Mouse (Mus musculus): ENCODE data around the gene Smg6. TPM values are rescaled to one million over a fixed set of nuclear protein-coding genes. Genes with fewer than 3 reads are reported as not detected.

Smg6 gene
- polyA plus RNA-seq, 1 experiment = 40.8 TPM

DNA sequence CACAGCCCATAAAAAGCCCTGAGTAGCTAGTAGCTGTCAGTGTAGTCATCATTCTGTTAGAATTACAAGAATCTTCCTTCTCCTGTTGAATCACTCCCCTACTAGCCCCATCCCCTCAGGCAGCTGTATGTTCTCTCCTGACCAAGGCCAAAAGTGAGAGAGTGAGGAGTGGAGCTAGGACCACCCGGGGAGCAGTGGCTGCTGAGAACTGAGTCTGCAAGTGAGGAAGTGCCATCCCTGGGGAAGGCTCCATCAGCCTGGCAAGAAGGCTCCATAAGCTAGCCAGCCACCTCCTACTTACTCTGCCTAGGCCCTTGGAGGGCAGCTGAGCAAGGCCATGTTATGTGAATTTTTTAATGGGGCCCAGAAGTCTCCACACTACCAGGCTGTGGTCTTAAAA, 216.3 kb downstream of the Smg6 start:
- no peak overlapping the region for H3K4me3 ChIP-seq (replicated peaks; ENCODE audit: extremely low read depth, low read depth, low read length)
- H3K4me1 ChIP-seq (ENCODE audit: control insufficient read depth, insufficient read depth, low read length) = peaks cover 31% of the 10 kb centered on the region
- 58% methylated on average over 1 of the region's 1 CpGs for WGBS
- DNase-seq = no peak
- TF ChIP-seq CTCF (IDR thresholded peaks at IDR 0.05; ENCODE audit: insufficient read depth, low read length) (no peak), POLR2A (IDR thresholded peaks at IDR 0.05; ENCODE audit: borderline replicate concordance, extremely low read depth, low read depth, low read length) (no peak)

DNA sequence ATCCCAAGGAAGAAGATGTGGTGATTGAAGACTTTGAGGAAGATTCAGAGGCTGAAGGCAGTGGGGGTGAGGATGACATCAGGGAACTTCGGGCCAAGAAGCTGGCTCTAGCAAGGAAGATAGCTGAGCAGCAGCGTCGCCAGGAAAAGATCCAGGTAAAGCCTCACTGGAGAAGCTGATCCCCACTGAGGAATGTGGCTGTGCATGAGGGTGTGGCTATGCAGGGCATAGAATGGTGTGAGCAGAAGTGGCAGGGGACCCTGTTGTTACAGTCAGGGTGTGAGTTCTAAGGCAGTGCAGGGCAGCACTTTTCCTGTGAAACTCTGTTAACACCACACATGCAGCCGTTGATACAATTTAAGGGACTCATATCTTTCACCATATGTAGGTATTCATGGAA, 217.1 kb downstream of the Smg6 start:
- no peak for TF ChIP-seq CTCF (IDR thresholded peaks at IDR 0.05; ENCODE audit: insufficient read depth, low read length)
- TF ChIP-seq POLR2A (IDR thresholded peaks at IDR 0.05; ENCODE audit: borderline replicate concordance, extremely low read depth, low read depth, low read length) = no peak
- DNase-seq = no peak
- Histone ChIP-seq H3K4me1 (ENCODE audit: control insufficient read depth, insufficient read depth, low read length) (peaks cover 23% of the 10 kb centered on the region), H3K4me3 (replicated peaks; ENCODE audit: extremely low read depth, low read depth, low read length) (no peak overlapping the region)
- 78% methylated on average over 4 of the region's 4 CpGs for WGBS

GRCm38 (mm10) chr11:75145841-75146240, 220.2 kb downstream of the Smg6 start:
- H3K4me1 ChIP-seq (ENCODE audit: control insufficient read depth, insufficient read depth, low read length) = peaks cover 2% of the 10 kb centered on the region; the same call in 1 of the 2 replicates
- whole genome bisulfite sequencing = 86% methylated on average over 2 of the region's 2 CpGs
- H3K4me3 ChIP-seq (replicated peaks; ENCODE audit: extremely low read depth, low read depth, low read length) = no peak overlapping the region
- TF ChIP-seq POLR2A (IDR thresholded peaks at IDR 0.05; ENCODE audit: borderline replicate concordance, extremely low read depth, low read depth, low read length) = no peak
- no peak for DNase-seq

DNA sequence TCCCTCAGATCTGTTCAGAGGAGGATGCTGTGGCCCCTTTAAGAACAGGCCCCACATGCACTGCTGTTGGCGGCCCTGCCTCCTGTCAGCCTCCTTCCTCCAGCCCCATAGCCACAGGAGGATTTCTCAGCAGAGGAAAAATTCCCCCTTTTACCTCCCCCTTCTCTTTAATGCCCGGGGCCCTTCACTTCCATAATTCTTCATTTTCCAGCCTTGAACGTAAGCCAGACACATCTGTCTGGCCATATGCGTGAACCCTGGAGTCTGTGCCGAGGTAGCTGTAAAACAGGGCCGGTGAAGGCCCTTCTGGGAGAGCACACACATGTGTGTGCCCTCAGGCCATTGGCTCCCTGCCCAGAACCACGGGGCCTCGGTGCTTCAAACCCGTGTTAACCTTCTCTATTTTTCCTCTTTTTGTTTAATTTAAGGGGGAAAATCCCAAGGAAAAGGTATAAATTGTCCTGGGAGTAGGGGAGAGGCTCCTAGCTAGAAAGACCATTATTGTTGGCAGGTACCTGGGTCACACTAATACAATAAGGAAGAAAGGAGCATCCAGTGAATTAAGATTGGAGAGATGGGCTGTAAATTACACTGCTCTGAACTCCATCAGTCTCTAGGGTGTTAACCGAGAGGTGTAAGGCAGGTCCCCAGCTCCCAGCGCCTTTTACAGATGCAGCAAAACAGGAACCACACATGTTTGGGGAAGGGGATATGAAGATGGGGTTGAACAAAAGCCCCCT, 221.7 kb downstream of the Smg6 start:
- TF ChIP-seq CTCF (IDR thresholded peaks at IDR 0.05; ENCODE audit: insufficient read depth, low read length) = no peak
- TF ChIP-seq POLR2A (IDR thresholded peaks at IDR 0.05; ENCODE audit: borderline replicate concordance, extremely low read depth, low read depth, low read length) = no peak
- DNase-seq = no peak

DNA sequence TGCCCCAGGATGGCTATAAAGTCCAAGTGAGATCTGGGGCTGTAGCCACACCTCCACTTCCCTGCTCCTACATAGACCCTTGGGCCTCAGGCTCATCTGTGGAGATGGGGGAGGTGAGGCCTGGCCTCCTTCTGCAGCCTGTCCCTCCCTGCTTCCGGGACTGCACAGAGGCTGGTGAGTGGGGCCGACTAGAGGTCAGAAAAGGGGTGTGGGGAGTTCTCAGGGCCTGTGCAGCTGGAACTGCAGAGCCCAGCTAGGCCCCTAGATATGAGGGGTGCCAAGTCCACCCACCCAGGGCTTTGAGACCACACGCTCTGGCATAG, 222.2 kb downstream of the Smg6 start:
- Histone ChIP-seq H3K4me1 (ENCODE audit: control insufficient read depth, insufficient read depth, low read length) (peaks cover 7% of the 10 kb centered on the region), H3K4me3 (replicated peaks; ENCODE audit: extremely low read depth, low read depth, low read length) (no peak overlapping the region)
- WGBS = 24% methylated on average over 3 of the region's 3 CpGs
- no peak for TF ChIP-seq CTCF (IDR thresholded peaks at IDR 0.05; ENCODE audit: insufficient read depth, low read length)
- DNase-seq = peak; percentile 16

More for the DNA sequence above, 221.7 kb downstream of the Smg6 start:
- H3K4me1 ChIP-seq (ENCODE audit: control insufficient read depth, insufficient read depth, low read length) = peaks cover 2% of the 10 kb centered on the region; the same call in 1 of the 2 replicates
- no peak overlapping the region for H3K4me3 ChIP-seq (replicated peaks; ENCODE audit: extremely low read depth, low read depth, low read length)
- 34% methylated on average over 11 of the region's 11 CpGs for WGBS

GRCm38 (mm10) chr11:75148332-75149035, 222.9 kb downstream of the Smg6 start:
- no peak overlapping the region for H3K4me3 ChIP-seq (replicated peaks; ENCODE audit: extremely low read depth, low read depth, low read length)
- TF ChIP-seq POLR2A (IDR thresholded peaks at IDR 0.05; ENCODE audit: borderline replicate concordance, extremely low read depth, low read depth, low read length) (no peak), CTCF (IDR thresholded peaks at IDR 0.05; ENCODE audit: insufficient read depth, low read length) (no peak)
- no peak for DNase-seq
- peaks cover 12% of the 10 kb centered on the region for H3K4me1 ChIP-seq (ENCODE audit: control insufficient read depth, insufficient read depth, low read length)
- 70% methylated on average over 11 of the region's 11 CpGs for WGBS

DNA sequence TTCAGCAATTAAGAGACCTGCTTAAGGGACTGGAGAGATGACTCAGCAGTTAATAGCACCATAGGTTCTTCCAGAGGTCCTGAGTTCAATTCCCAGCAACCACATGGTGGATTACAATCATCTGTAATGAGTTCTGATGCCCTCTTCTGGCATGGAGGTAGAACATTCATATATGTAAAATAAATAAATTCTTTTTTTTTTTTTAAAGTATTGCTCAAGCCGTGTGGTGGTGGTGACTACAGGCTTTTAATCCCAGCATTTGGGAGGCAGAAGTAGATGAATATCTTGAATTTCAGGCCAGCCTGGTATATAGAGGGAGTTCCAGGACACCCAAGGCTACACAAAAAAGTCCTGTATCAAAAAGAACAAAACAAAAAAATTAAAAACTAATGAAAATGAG, 224.7 kb downstream of the Smg6 start:
- Histone ChIP-seq H3K4me1 (ENCODE audit: control insufficient read depth, insufficient read depth, low read length) (peaks cover 13% of the 10 kb centered on the region), H3K4me3 (replicated peaks; ENCODE audit: extremely low read depth, low read depth, low read length) (no peak overlapping the region)
- no peak for DNase-seq
- WGBS = 56% methylated on average over 1 of the region's 1 CpGs
- no peak for TF ChIP-seq CTCF (IDR thresholded peaks at IDR 0.05; ENCODE audit: insufficient read depth, low read length)
- no peak for TF ChIP-seq POLR2A (IDR thresholded peaks at IDR 0.05; ENCODE audit: borderline replicate concordance, extremely low read depth, low read depth, low read length)

DNA sequence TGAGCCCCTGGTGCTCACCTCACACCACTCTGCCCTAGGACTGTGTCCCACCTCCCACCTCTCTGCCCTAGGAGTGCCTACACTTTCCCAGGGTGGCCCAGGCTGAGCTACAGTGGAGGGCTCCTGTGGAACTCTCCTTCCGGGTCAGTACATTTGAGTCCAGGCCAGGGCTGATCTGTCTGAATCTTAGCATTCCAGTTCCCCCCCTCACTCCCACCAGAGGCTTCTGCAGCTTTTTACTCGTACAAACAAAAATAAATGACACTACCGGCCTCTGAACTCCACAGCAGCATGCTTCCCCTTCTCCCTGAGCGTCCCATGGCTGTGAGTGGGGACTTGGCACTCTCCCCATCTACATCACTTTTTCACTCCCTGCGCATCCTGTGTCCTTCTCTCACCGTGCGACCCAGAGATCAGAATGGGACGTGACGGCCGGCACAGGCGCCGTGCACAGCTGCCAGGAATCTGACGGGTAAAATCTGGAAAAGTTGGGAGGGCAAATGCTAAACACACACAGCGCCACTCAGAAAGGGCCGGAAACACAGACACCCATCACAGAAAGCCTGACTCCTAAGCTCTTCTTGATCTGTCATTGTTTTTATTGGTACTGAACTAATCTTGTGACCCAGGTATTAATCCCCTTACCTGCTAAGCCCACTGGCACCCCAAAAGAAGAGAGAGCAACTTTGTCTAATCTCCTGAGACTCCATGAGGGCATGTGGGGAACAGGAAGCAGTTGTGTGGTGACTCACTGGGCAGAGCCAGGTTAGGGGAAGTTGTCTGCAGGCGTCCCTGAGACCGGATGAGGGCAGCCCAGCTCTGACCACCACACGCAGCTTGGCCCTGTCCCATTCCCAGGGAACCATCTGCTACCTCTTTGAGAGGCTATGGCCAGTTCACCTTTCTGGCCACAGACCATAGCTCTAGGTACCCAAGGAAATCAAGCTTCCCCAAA, 227.3 kb downstream of the Smg6 start:
- WGBS = 35% methylated on average over 18 of the region's 18 CpGs
- Histone ChIP-seq H3K4me1 (ENCODE audit: control insufficient read depth, insufficient read depth, low read length) (peaks cover 18% of the 10 kb centered on the region), H3K4me3 (replicated peaks; ENCODE audit: extremely low read depth, low read depth, low read length) (no peak overlapping the region)
- TF ChIP-seq POLR2A (IDR thresholded peaks at IDR 0.05; ENCODE audit: borderline replicate concordance, extremely low read depth, low read depth, low read length) (no peak), CTCF (IDR thresholded peaks at IDR 0.05; ENCODE audit: insufficient read depth, low read length) (0 out of 2 replicates have a peak, but pooled peaks have one; percentile 2)
- peak; percentile 16 for DNase-seq

- 46% methylated on average over 6 of the region's 6 CpGs for WGBS
- H3K4me3 ChIP-seq (replicated peaks; ENCODE audit: extremely low read depth, low read depth, low read length) = no peak overlapping the region
- peak; percentile 9 for DNase-seq
- peaks cover 16% of the 10 kb centered on the region for H3K4me1 ChIP-seq (ENCODE audit: control insufficient read depth, insufficient read depth, low read length)
- TF ChIP-seq POLR2A (IDR thresholded peaks at IDR 0.05; ENCODE audit: borderline replicate concordance, extremely low read depth, low read depth, low read length) (no peak), CTCF (IDR thresholded peaks at IDR 0.05; ENCODE audit: insufficient read depth, low read length) (no peak)
Measured at GRCm38 (mm10) chr11:75154053-75154585, 228.5 kb downstream of the Smg6 start.

Measured in lung, adult 2 months (tissue).